Mouse (Mus musculus): ENCODE measurements at regions not wholly inside any gene's neighbourhood (a gene's known extent, or its start where the extent isn't known, plus 50 kb on each side); places are given as distances from the start of the nearest gene placed in this dataset.

DNA sequence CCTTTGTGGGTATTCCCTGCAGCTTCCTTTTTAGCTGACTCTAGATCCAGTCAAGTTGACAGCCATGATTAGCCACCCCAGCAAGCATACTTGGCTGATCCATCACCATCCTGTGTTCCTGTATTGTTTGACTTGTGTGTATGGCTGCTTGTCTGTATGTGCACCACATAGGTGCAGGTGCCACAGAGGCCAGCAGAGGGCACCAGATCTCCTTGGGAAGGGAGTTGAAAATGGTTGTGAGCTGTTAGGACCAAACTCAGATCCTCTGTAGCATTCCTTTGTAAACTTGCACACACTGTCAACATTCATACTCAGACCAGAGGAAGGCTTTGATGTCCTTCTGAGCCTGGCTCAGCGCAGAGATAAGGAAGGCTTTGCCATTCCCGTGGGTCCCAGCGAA is 169.0 kb upstream of the Sfswap start:
- H3K27ac ChIP-seq, result no peak overlapping the region
- H3K4me2 ChIP-seq (replicated peaks), result no peak overlapping the region
- DNase-seq (ENCODE audit: low spot score) (no peak), ATAC-seq (ENCODE audit: low FRiP score) (no peak)
- no peak overlapping the region for H3K9ac ChIP-seq
- no peaks in the 10 kb centered on the region for H3K9me3 ChIP-seq (ENCODE audit: control insufficient read depth, low read length)
- WGBS, result 96% methylated on average over 3 of the region's 3 CpGs
- no peaks in the 10 kb centered on the region for H3K27me3 ChIP-seq (ENCODE audit: control insufficient read depth, insufficient read depth, low read length)
- H3K4me1 ChIP-seq (replicated peaks; ENCODE audit: control insufficient read depth, insufficient read depth, low read length), result no peaks in the 10 kb centered on the region
- H3K36me3 ChIP-seq (replicated peaks; ENCODE audit: control insufficient read depth, insufficient read depth), result no peaks in the 10 kb centered on the region
- H3K4me3 ChIP-seq (replicated peaks; ENCODE audit: low read length), result no peak overlapping the region

DNA sequence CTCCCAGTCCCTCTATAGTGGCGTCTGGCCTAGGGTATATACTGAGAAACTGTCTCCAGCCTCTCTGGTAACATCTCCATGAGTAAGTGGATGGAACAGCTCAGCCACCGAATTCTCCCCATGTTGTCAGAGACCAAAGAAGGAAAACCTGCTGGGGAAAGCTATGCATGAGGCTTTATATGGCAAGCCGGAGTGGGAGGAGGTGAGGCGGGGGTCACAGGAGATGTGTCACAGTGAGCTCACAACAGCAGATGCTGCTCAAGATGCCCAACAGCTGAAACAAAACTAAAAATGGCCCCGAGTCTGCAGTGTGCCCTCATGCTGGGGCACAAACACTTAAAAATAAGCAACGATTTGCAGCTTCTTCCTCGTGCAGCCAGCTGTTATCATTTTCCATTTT is 162.5 kb upstream of the Sfswap start:
- DNase-seq (ENCODE audit: low spot score) (no peak), ATAC-seq (ENCODE audit: low FRiP score) (no peak)
- no peak overlapping the region for H3K4me3 ChIP-seq (replicated peaks; ENCODE audit: low read length)
- H3K27ac ChIP-seq, result 0 out of 2 replicates have a peak overlapping the region, but pooled peaks have one; percentile 5
- H3K4me2 ChIP-seq (replicated peaks), result no peak overlapping the region
- no peaks in the 10 kb centered on the region for H3K4me1 ChIP-seq (replicated peaks; ENCODE audit: control insufficient read depth, insufficient read depth, low read length)
- H3K27me3 ChIP-seq (ENCODE audit: control insufficient read depth, insufficient read depth, low read length), result no peaks in the 10 kb centered on the region
- no peaks in the 10 kb centered on the region for H3K9me3 ChIP-seq (ENCODE audit: control insufficient read depth, low read length)
- H3K36me3 ChIP-seq (replicated peaks; ENCODE audit: control insufficient read depth, insufficient read depth), result no peaks in the 10 kb centered on the region
- no peak overlapping the region for H3K9ac ChIP-seq
- 67% methylated on average over 7 of the region's 7 CpGs for WGBS

DNA sequence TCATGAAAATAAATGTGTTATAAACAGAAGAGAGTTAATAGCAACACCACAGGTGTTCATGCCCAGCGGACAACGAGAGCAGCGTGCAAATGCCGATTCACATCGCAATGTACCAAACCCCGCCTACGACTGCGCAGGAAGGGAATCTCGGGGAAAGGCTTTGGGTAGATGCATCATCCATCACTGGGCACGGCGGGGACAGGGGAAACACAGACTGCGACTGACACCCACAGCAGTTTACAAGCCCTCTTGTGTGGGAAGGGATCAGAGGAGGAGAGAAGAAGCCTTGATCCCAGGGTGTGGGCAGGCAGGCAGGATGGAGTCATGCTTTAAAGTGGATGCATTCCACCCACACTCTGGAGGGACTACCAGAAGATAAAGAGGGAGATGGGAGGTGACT is 157.0 kb upstream of the Sfswap start:
- Histone ChIP-seq H3K4me1 (replicated peaks; ENCODE audit: control insufficient read depth, insufficient read depth, low read length) (no peaks in the 10 kb centered on the region), H3K9ac (no peak overlapping the region), H3K36me3 (replicated peaks; ENCODE audit: control insufficient read depth, insufficient read depth) (no peaks in the 10 kb centered on the region), H3K9me3 (ENCODE audit: control insufficient read depth, low read length) (no peaks in the 10 kb centered on the region), H3K27me3 (ENCODE audit: control insufficient read depth, insufficient read depth, low read length) (no peaks in the 10 kb centered on the region), H3K27ac (no peak overlapping the region), H3K4me2 (replicated peaks) (no peak overlapping the region), H3K4me3 (replicated peaks; ENCODE audit: low read length) (no peak overlapping the region)
- DNase-seq (ENCODE audit: low spot score) (no peak), ATAC-seq (ENCODE audit: low FRiP score) (no peak)
- WGBS, result 64% methylated on average over 12 of the region's 12 CpGs

DNA sequence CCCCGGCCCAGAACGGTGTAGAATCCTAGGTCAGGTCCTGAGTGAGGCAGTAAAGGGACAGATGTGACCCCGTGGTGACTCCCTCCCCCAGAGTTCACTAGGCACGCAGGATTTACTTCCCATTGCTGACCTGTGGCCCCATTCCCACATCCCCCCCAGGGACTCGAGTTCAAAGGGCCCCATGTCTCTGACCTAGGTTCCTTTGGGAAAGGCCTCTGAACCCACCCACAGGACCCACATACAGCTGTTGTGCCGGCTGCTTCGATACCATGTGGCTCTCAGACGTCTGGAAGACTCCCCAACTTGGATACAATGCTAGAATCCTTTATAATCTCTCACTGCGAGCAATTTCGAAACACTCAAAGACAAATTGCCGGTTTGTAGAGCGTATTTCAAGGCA is 151.0 kb upstream of the Sfswap start:
- Histone ChIP-seq H3K4me2 (replicated peaks) (no peak overlapping the region), H3K27me3 (ENCODE audit: control insufficient read depth, insufficient read depth, low read length) (no peaks in the 10 kb centered on the region), H3K27ac (no peak overlapping the region), H3K4me3 (replicated peaks; ENCODE audit: low read length) (no peak overlapping the region), H3K9me3 (ENCODE audit: control insufficient read depth, low read length) (no peaks in the 10 kb centered on the region), H3K4me1 (replicated peaks; ENCODE audit: control insufficient read depth, insufficient read depth, low read length) (peaks cover 12% of the 10 kb centered on the region; the same call in 1 of the 2 replicates), H3K36me3 (replicated peaks; ENCODE audit: control insufficient read depth, insufficient read depth) (no peaks in the 10 kb centered on the region), H3K9ac (no peak overlapping the region)
- WGBS, result 60% methylated on average over 12 of the region's 12 CpGs
- DNase-seq (ENCODE audit: low spot score) (no peak), ATAC-seq (ENCODE audit: low FRiP score) (no peak)

DNA sequence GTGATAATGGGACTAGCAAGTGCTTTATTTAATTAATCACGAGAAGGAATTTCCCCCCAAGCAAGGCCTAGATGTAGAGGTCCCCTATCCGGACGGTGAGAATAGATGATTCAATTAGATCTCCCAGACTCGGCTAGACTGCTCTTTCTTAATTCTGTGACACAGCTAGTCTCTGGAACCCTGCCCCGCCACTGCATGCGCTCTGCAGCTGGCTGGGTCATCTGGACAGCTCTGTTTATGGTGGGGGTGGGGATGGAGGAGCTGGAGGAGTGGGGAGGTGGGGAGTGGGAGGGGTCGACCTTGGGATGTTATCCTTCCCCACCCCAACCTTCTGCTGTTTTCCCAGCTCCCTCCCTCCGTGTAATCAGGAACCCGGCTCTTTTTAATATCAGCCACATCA is 147.5 kb upstream of the Sfswap start:
- Histone ChIP-seq H3K27ac (peak overlapping the region; percentile 58), H3K4me1 (replicated peaks; ENCODE audit: control insufficient read depth, insufficient read depth, low read length) (peaks cover 12% of the 10 kb centered on the region; the same call in 1 of the 2 replicates), H3K9ac (no peak overlapping the region), H3K27me3 (ENCODE audit: control insufficient read depth, insufficient read depth, low read length) (no peaks in the 10 kb centered on the region), H3K4me2 (replicated peaks) (no peak overlapping the region), H3K4me3 (replicated peaks; ENCODE audit: low read length) (no peak overlapping the region), H3K9me3 (ENCODE audit: control insufficient read depth, low read length) (no peaks in the 10 kb centered on the region), H3K36me3 (replicated peaks; ENCODE audit: control insufficient read depth, insufficient read depth) (no peaks in the 10 kb centered on the region)
- WGBS, result 18% methylated on average over 9 of the region's 9 CpGs
- no peak for DNase-seq (ENCODE audit: low spot score)
- peak; percentile 40; the same call in 1 of the 2 replicates for ATAC-seq (ENCODE audit: low FRiP score)

DNA sequence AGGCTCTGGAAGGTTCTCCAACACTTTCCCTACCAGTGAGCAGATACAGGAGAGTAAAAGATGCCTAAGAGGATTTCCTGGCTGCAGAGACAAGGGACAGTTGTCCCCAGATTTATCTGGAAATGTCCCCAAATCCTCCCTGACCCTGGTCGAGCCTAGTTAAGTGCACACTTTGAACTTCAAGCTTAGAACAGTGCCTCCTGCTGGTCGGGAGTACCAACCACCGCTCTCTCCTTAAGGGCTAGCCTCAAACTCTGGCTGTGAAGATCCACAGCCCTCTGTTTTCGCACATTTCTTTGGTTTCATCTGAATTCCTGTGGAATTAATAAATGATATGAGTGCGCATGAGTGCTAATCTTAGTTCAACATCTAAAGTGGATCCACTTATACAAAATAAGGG is 146.1 kb upstream of the Sfswap start:
- Histone ChIP-seq H3K27ac (no peak overlapping the region), H3K36me3 (replicated peaks; ENCODE audit: control insufficient read depth, insufficient read depth) (no peaks in the 10 kb centered on the region), H3K4me2 (replicated peaks) (no peak overlapping the region), H3K4me3 (replicated peaks; ENCODE audit: low read length) (no peak overlapping the region), H3K9me3 (ENCODE audit: control insufficient read depth, low read length) (no peaks in the 10 kb centered on the region), H3K4me1 (replicated peaks; ENCODE audit: control insufficient read depth, insufficient read depth, low read length) (peaks cover 12% of the 10 kb centered on the region; the same call in 1 of the 2 replicates), H3K9ac (no peak overlapping the region), H3K27me3 (ENCODE audit: control insufficient read depth, insufficient read depth, low read length) (no peaks in the 10 kb centered on the region)
- no peak for DNase-seq (ENCODE audit: low spot score)
- WGBS, result 87% methylated on average over 5 of the region's 5 CpGs
- ATAC-seq (ENCODE audit: low FRiP score), result no peak

DNA sequence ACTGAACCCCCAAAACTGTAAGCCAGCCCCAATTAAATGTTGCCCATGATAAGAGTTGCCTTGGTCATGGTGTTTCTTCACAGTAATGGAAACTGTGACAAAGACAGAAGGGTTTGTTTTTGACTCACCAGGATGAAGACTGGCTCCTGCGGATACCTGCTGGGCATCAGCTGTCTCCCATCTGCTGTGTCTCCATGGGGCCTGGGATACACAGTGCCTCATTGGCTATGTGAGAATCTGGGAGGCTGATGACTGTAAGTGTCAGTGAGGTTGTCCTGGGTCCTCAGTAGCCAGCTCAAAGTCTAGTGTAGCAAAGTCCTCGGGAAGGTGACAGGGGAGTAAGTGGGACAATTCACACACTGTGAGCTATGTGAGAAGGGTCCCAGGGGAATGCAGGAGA is 139.5 kb upstream of the Sfswap start:
- Histone ChIP-seq H3K4me1 (replicated peaks; ENCODE audit: control insufficient read depth, insufficient read depth, low read length) (no peaks in the 10 kb centered on the region), H3K4me3 (replicated peaks; ENCODE audit: low read length) (no peak overlapping the region), H3K4me2 (replicated peaks) (no peak overlapping the region), H3K9ac (no peak overlapping the region), H3K27me3 (ENCODE audit: control insufficient read depth, insufficient read depth, low read length) (no peaks in the 10 kb centered on the region), H3K9me3 (ENCODE audit: control insufficient read depth, low read length) (no peaks in the 10 kb centered on the region), H3K27ac (no peak overlapping the region), H3K36me3 (replicated peaks; ENCODE audit: control insufficient read depth, insufficient read depth) (no peaks in the 10 kb centered on the region)
- DNase-seq (ENCODE audit: low spot score) (no peak), ATAC-seq (ENCODE audit: low FRiP score) (no peak)
- WGBS, result 81% methylated on average over 2 of the region's 2 CpGs

DNA sequence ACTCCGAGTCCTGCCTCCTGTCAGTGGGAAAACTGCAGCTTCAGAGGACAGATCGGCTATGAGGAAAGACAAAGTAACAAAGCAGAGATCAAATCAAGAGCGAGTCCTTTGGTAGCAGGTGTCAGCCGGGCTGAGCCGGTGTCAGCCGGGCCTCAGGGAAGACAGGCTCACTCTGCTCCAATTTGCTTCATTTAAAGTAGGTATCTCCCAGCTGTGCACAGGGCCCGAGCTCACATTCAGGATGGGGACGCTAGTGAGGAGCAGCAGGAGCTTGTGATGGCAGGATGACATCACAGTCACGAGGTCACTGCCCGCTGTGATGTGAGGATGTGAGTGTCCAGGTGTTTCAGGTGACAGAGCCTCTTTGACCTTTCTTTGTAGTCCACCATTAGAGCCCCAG is 137.8 kb upstream of the Sfswap start:
- no peak overlapping the region for H3K4me2 ChIP-seq (replicated peaks)
- no peak overlapping the region for H3K4me3 ChIP-seq (replicated peaks; ENCODE audit: low read length)
- H3K27ac ChIP-seq, result no peak overlapping the region
- H3K27me3 ChIP-seq (ENCODE audit: control insufficient read depth, insufficient read depth, low read length), result no peaks in the 10 kb centered on the region
- H3K9ac ChIP-seq, result no peak overlapping the region
- ATAC-seq (ENCODE audit: low FRiP score), result no peak
- H3K36me3 ChIP-seq (replicated peaks; ENCODE audit: control insufficient read depth, insufficient read depth), result no peaks in the 10 kb centered on the region
- no peak for DNase-seq (ENCODE audit: low spot score)
- WGBS, result 45% methylated on average over 10 of the region's 10 CpGs
- no peaks in the 10 kb centered on the region for H3K9me3 ChIP-seq (ENCODE audit: control insufficient read depth, low read length)
- H3K4me1 ChIP-seq (replicated peaks; ENCODE audit: control insufficient read depth, insufficient read depth, low read length), result no peaks in the 10 kb centered on the region

DNA sequence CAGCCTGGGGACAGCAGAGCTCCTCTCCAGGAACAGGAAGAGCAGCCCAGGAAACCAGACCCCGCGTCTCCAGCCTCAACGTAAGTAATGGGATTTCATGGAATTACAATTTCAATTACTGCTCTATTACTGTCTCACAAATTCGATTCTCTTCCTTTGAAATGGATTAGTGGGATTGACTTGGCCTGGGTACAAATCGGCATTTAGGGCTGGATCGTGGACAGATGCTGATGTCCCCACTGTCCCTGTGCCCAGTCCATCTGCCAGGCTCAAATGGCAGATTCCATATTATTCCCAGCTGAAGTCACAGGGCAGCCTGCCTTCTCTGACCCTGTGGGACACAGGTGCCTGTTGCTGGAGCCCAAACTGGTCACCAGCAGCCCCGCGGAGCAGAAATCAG is 136.0 kb upstream of the Sfswap start:
- Histone ChIP-seq H3K4me2 (replicated peaks) (no peak overlapping the region), H3K36me3 (replicated peaks; ENCODE audit: control insufficient read depth, insufficient read depth) (no peaks in the 10 kb centered on the region), H3K4me1 (replicated peaks; ENCODE audit: control insufficient read depth, insufficient read depth, low read length) (no peaks in the 10 kb centered on the region), H3K4me3 (replicated peaks; ENCODE audit: low read length) (no peak overlapping the region), H3K27me3 (ENCODE audit: control insufficient read depth, insufficient read depth, low read length) (no peaks in the 10 kb centered on the region), H3K9ac (no peak overlapping the region), H3K9me3 (ENCODE audit: control insufficient read depth, low read length) (no peaks in the 10 kb centered on the region), H3K27ac (no peak overlapping the region)
- no peak for DNase-seq (ENCODE audit: low spot score)
- ATAC-seq (ENCODE audit: low FRiP score), result no peak
- 80% methylated on average over 8 of the region's 8 CpGs for WGBS

DNA sequence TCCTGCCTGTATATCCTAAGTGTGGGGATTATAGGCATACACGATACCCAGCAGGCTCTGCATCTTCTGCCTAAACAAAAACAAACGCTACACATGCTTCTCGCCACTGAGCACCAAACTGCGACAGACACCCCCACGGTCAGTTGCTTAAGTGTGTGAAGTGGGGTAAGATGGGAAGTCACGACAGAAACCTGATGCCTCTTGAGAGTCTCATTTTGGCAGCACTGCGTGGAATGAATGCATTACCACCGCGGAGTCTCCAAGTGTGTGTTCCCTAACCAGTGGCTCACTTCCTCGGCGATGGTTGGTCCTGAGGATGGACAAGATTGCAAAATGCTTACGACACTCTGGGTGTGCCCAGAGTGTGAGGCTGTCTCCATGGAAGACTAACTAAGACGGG is 133.8 kb upstream of the Sfswap start:
- Histone ChIP-seq H3K9me3 (ENCODE audit: control insufficient read depth, low read length) (no peaks in the 10 kb centered on the region), H3K4me3 (replicated peaks; ENCODE audit: low read length) (no peak overlapping the region), H3K4me2 (replicated peaks) (no peak overlapping the region), H3K27ac (no peak overlapping the region), H3K27me3 (ENCODE audit: control insufficient read depth, insufficient read depth, low read length) (no peaks in the 10 kb centered on the region), H3K36me3 (replicated peaks; ENCODE audit: control insufficient read depth, insufficient read depth) (no peaks in the 10 kb centered on the region), H3K9ac (no peak overlapping the region), H3K4me1 (replicated peaks; ENCODE audit: control insufficient read depth, insufficient read depth, low read length) (no peaks in the 10 kb centered on the region)
- DNase-seq (ENCODE audit: low spot score) (no peak), ATAC-seq (ENCODE audit: low FRiP score) (no peak)
- 85% methylated on average over 13 of the region's 13 CpGs for WGBS
